9 mouse cellular contexts compared by ENCODE assay signal in the genomic region with DNA sequence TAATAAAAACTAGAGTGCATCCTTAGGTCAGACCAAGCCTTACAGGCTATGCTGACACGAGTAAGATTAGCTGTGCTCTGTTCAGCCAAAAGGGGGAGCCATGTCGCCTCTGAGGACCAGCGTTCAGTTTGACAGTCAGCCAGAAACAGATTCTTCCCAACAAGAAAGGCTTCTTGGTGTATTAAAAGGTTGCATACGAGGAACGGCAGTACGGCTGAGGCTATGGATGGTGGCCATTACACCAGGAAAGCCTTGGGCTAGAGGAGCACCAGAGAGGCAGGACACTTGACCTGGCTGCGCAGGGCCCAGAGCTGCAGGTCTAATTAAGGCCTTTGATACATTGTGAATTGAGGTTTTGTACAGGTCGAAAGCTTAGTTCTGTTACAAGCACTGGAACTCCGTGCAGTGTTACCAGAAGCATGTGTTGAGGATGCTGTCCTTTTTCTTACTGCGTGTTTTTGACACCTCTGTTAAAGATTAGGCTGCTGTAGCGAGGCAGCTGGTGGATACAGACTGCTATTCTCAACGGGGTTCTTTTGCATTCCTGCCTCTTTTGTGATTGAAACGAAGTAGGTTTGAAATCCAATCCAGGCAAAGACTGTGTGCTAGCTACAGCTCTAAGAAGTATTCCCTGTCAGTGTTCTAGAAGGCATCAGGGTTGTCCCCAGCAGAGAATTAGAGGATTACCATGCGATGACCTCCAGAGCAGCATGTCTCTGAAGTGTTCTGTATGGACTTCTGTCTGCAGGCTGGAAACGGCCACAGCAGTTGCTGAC. TPM values are rescaled to one million over a fixed set of nuclear protein-coding genes. Genes with fewer than 3 reads are reported as not detected.
DNase-seq lines count a peak whose midpoint lies in the region; ATAC-seq lines count a peak whose summit lies in the region.
"Had no signal": no experiment of that assay in that cellular context is flagged by ENCODE, and none has a peak within 500 bp of the region (broad histone marks: within the 10 kb centered on the region; RNA-seq: fewer than 3 reads in every experiment).

No protein-coding gene starts in this region.

- DNase-seq in Muller cell, postnatal 12 days (ENCODE audit: inconsistent ontology term), result peak; percentile 44
- peak; percentile 59 for DNase-seq in cerebellum, adult 9-11 months
- peak; percentile 66 for DNase-seq in hindbrain, embryonic 10.5 days (ENCODE audit: low spot score)
- DNase-seq in layer of hippocampus, adult 9-10 months (ENCODE audit: low spot score), result peak; percentile 42
- DNase-seq in ovary, postnatal 10 days (ENCODE audit: low spot score), result peak; percentile 14
- DNase-seq in thymus, postnatal 0 days (ENCODE audit: low spot score), result peak; percentile 83

- 19% methylated on average over 15 of the region's 15 CpGs for WGBS in hindbrain, embryonic 10.5 days
- WGBS in lung, embryonic 16.5 days, result 22% methylated on average over 15 of the region's 15 CpGs

- no peaks in the 10 kb centered on the region for H3K9me3 ChIP-seq in hindbrain, embryonic 10.5 days
- H3K9me3 ChIP-seq in lung, embryonic 16.5 days (ENCODE audit: control insufficient read depth, low read length), result no peaks in the 10 kb centered on the region
- H3K9me3 ChIP-seq: limb, embryonic 12.5 days had no signal

- H3K27me3 ChIP-seq in hindbrain, embryonic 10.5 days (ENCODE audit: insufficient read depth, poor library complexity, severe bottlenecking), result no peaks in the 10 kb centered on the region
- no peaks in the 10 kb centered on the region for H3K27me3 ChIP-seq in lung, embryonic 16.5 days (ENCODE audit: control insufficient read depth, insufficient read depth, low read depth, low read length)

- H3K4me1 ChIP-seq in hindbrain, embryonic 10.5 days (replicated peaks), result peaks cover 10% of the 10 kb centered on the region
- no peaks in the 10 kb centered on the region for H3K4me1 ChIP-seq in lung, embryonic 16.5 days (replicated peaks; ENCODE audit: control insufficient read depth, insufficient read depth, low read length)
- H3K4me1 ChIP-seq: limb, embryonic 12.5 days had no signal

- peak; percentile 76 for ATAC-seq in frontal cortex, adult (ENCODE audit: low TSS enrichment)
- ATAC-seq in lung, embryonic 16.5 days (ENCODE audit: low read depth), result peak; percentile 75; the same call in 1 of the 2 replicates

- no peaks in the 10 kb centered on the region for H3K36me3 ChIP-seq in hindbrain, embryonic 10.5 days
- no peaks in the 10 kb centered on the region for H3K36me3 ChIP-seq in lung, embryonic 16.5 days (ENCODE audit: control insufficient read depth, insufficient read depth, low read length)
- H3K36me3 ChIP-seq: limb, embryonic 12.5 days had no signal

- H3K27ac ChIP-seq in hindbrain, embryonic 10.5 days, result peak overlapping the region; percentile 71
- no peak overlapping the region for H3K27ac ChIP-seq in lung, embryonic 16.5 days (ENCODE audit: low read length)
- H3K27ac ChIP-seq: limb, embryonic 12.5 days had no signal

- no peak overlapping the region for H3K4me3 ChIP-seq in hindbrain, embryonic 10.5 days
- no peak overlapping the region for H3K4me3 ChIP-seq in lung, embryonic 16.5 days (ENCODE audit: low read length)
- H3K4me3 ChIP-seq: limb, embryonic 12.5 days had no signal

- H3K4me2 ChIP-seq in lung, embryonic 16.5 days (ENCODE audit: low read depth, low read length), result no peak overlapping the region
- H3K4me2 ChIP-seq: limb, embryonic 12.5 days had no signal

- no peak overlapping the region for H3K9ac ChIP-seq in lung, embryonic 16.5 days (ENCODE audit: low read length)
- H3K9ac ChIP-seq: limb, embryonic 12.5 days had no signal

RNA-seq across cellular contexts. Expression of a gene that starts 16.3 kb away (rescaled TPM):
- polyA plus RNA-seq in hindbrain, embryonic 10.5 days (2016; fragmentation: Nextera tagmentation; extraction: Ambion mirVana), result 56.0 and 60.8 TPM in 2 replicates
- 38.3 and 40.8 TPM in 2 replicates for polyA plus RNA-seq in lung, embryonic 16.5 days (2015; fragmentation: Nextera tagmentation; extraction: Ambion mirVana)
- 26.3 and 32.4 TPM in 2 replicates for polyA plus RNA-seq in thymus, postnatal 0 days (2015; fragmentation: Nextera tagmentation; extraction: Ambion mirVana)

RNA-seq across cellular contexts. Expression of a gene that starts 42.5 kb away (rescaled TPM):
- 4.6 and 7.1 TPM in 2 replicates for polyA plus RNA-seq in hindbrain, embryonic 10.5 days (2016; fragmentation: Nextera tagmentation; extraction: Ambion mirVana)
- polyA plus RNA-seq in lung, embryonic 16.5 days (2015; fragmentation: Nextera tagmentation; extraction: Ambion mirVana), result 9.0 and 10.7 TPM in 2 replicates
- 18.6 and 21.8 TPM in 2 replicates for polyA plus RNA-seq in thymus, postnatal 0 days (2015; fragmentation: Nextera tagmentation; extraction: Ambion mirVana)

Comparison
In these comparisons a context has a peak if more than half of its experiments do, and no peak if none do; other contexts are left out.
1. DNase-seq: peak in every context shown above with its lines; median percentile 83 in thymus, postnatal 0 days; 66 in hindbrain, embryonic 10.5 days; 59 in cerebellum, adult 9-11 months; 44 in Muller cell, postnatal 12 days; 42 in layer of hippocampus, adult 9-10 months; 14 in ovary, postnatal 10 days.